Mouse (Mus musculus) forebrain, postnatal 0 days (tissue): Measurements from ENCODE around the gene Slc22a6. TPM values are rescaled to one million over a fixed set of nuclear protein-coding genes. Genes with fewer than 3 reads are reported as not detected.

Experiments used
- ATAC-seq: fragments of 200-750 bp; cut with Nextera tagmentation; 2 replicates; pipeline ENCODE4 v1.8.0; 2017; ENCODE audit warnings: mild to moderate bottlenecking, moderate library complexity
- DNase-seq: peaks from one replicate; pipeline ENCODE4 v3.0.0-alpha.2; 2015
- H3K27ac ChIP-seq: fragments of 300-500 bp; sonication (generic); 2 replicates; pipeline ENCODE4 v1.5.1; 2014; ENCODE audit warnings: low read depth, mild to moderate bottlenecking, antibody characterized with exemption, low read length, moderate library complexity, mixed read lengths
- H3K27me3 ChIP-seq: fragments of 300-500 bp; sonication (generic); 2 replicates; pipeline ENCODE4 v1.6.1; 2014; ENCODE audit warnings: mild to moderate bottlenecking, low read length, mixed read lengths; ENCODE audit not compliant: insufficient read depth
- H3K36me3 ChIP-seq: fragments of 300-500 bp; sonication (generic); 2 replicates; pipeline ENCODE4 v1.6.1; 2014; ENCODE audit warnings: mild to moderate bottlenecking, moderate library complexity; ENCODE audit not compliant: insufficient read depth
- H3K4me1 ChIP-seq: fragments of 300-500 bp; sonication (generic); 2 replicates; pipeline ENCODE4 v1.6.1; 2014; ENCODE audit warnings: antibody characterized with exemption; ENCODE audit not compliant: insufficient read depth
- H3K4me2 ChIP-seq: fragments of 300-500 bp; sonication (generic); 2 replicates; pipeline ENCODE4 v1.6.1; 2014; ENCODE audit warnings: low read depth, mild to moderate bottlenecking, moderate library complexity
- H3K4me3 ChIP-seq: fragments of 300-500 bp; sonication (generic); 2 replicates; pipeline ENCODE4 v1.5.1; 2014; ENCODE audit warnings: low read depth, low read length, mixed read lengths
- H3K9ac ChIP-seq: fragments of 300-500 bp; sonication (generic); 2 replicates; pipeline ENCODE4 v1.6.1; 2014; ENCODE audit warnings: mild to moderate bottlenecking
- H3K9me3 ChIP-seq: fragments of 300-500 bp; sonication (generic); 2 replicates; pipeline ENCODE4 v1.6.1; 2016; ENCODE audit warnings: low read length
- CTCF ChIP-seq: sonication (generic); IDR thresholded peaks from 2 replicates; pipeline ENCODE4 v1.5.1; 2016; ENCODE audit warnings: antibody characterized with exemption, control low read depth, low read depth
- WGBS: fragments of 180-500 bp; shearing (Covaris S2); extraction: QIAGEN DNeasy Blood & Tissue Kit; methylation state at CpG from one replicate; pipeline ENCODE4 v1.1.7; 2014; 5-methylcytosine and 5-hydroxymethylcytosine counted together
- polyA plus RNA-seq: library from polyadenylated mRNA; unstranded; fragments of >200 nt; fragmentation: Nextera tagmentation; extraction: Ambion mirVana; gene quantifications from 2 replicates; pipeline ENCODE4 v1.2.1, GENCODE M21; 2015
- total RNA-seq: library from RNA; depleted of rRNA; stranded (reverse); fragments of >200 nt; gene quantifications from 2 replicates; pipeline ENCODE4 v1.2.3, GENCODE M21; 2014; rRNA removed

Gene Slc22a6
- total RNA-seq (11.5 and 19.0 TPM in 2 replicates), polyA plus RNA-seq (13.2 and 15.5 TPM in 2 replicates)

GRCm38 (mm10) chr19:8617904-8618303, at the start of gene Slc22a6:
Gene Slc22a6, plus strand, starts transcription at chr19:8618039.
- H3K4me2 ChIP-seq: no peak within 1 kb of the TSS

GRCm38 (mm10) chr19:8569453-8569863, 48.4 kb upstream of the Slc22a6 start:
- Histone ChIP-seq H3K4me3 (peak overlapping the region; percentile 23), H3K9ac (0 out of 2 replicates have a peak overlapping the region, but pooled peaks have one; percentile 31), H3K27me3 (no peaks in the 10 kb centered on the region), H3K4me1 (0 out of 2 replicates have a peak, but pooled peaks cover 4% of the 10 kb centered on the region), H3K36me3 (no peaks in the 10 kb centered on the region), H3K9me3 (no peaks in the 10 kb centered on the region), H3K4me2 (peak overlapping the region; percentile 47), H3K27ac (no peak overlapping the region)
- TF ChIP-seq CTCF: peak; percentile 80
- WGBS: 4% methylated on average over 14 of the region's 14 CpGs
- peak; percentile 54 for ATAC-seq
- peak; percentile 62 for DNase-seq

More at GRCm38 (mm10) chr19:8617904-8618303, at the start of gene Slc22a6:
- Histone ChIP-seq H3K27ac (no peak within 1 kb of the TSS), H3K4me3 (no peak within 1 kb of the TSS), H3K9me3 (no peaks in the 10 kb centered on the region), H3K4me1 (no peaks in the 10 kb centered on the region), H3K36me3 (no peaks in the 10 kb centered on the region), H3K27me3 (no peaks in the 10 kb centered on the region), H3K9ac (no peak within 1 kb of the TSS)
- 8% methylated on average over 7 of the region's 7 CpGs for WGBS
- TF ChIP-seq CTCF: no peak
- no peak for ATAC-seq
- DNase-seq: no peak

GRCm38 (mm10) chr19:8570341-8571040, 47.3 kb upstream of the Slc22a6 start:
- no peak overlapping the region for H3K4me3 ChIP-seq
- ATAC-seq (no peak), DNase-seq (no peak)
- 0 out of 2 replicates have a peak, but pooled peaks cover 4% of the 10 kb centered on the region for H3K4me1 ChIP-seq
- no peak overlapping the region for H3K4me2 ChIP-seq
- 67% methylated on average over 2 of the region's 2 CpGs for WGBS
- H3K27ac ChIP-seq: no peak overlapping the region
- no peaks in the 10 kb centered on the region for H3K36me3 ChIP-seq
- no peak overlapping the region for H3K9ac ChIP-seq
- no peaks in the 10 kb centered on the region for H3K27me3 ChIP-seq
- TF ChIP-seq CTCF: no peak
- no peaks in the 10 kb centered on the region for H3K9me3 ChIP-seq

- TF ChIP-seq CTCF: no peak
- H3K36me3 ChIP-seq: no peaks in the 10 kb centered on the region
- H3K27me3 ChIP-seq: no peaks in the 10 kb centered on the region
- WGBS: 70% methylated on average over 7 of the region's 7 CpGs
- H3K27ac ChIP-seq: no peak overlapping the region
- no peak for ATAC-seq
- no peak overlapping the region for H3K9ac ChIP-seq
- no peaks in the 10 kb centered on the region for H3K9me3 ChIP-seq
- no peaks in the 10 kb centered on the region for H3K4me1 ChIP-seq
- H3K4me2 ChIP-seq: no peak overlapping the region
- H3K4me3 ChIP-seq: no peak overlapping the region
- DNase-seq: no peak
Observed at GRCm38 (mm10) chr19:8571746-8572145, 46.1 kb upstream of the Slc22a6 start.

- Histone ChIP-seq H3K9ac (no peak overlapping the region), H3K4me2 (no peak overlapping the region), H3K36me3 (no peaks in the 10 kb centered on the region), H3K4me1 (no peaks in the 10 kb centered on the region), H3K27ac (no peak overlapping the region), H3K27me3 (no peaks in the 10 kb centered on the region), H3K4me3 (no peak overlapping the region), H3K9me3 (no peaks in the 10 kb centered on the region)
- ATAC-seq (no peak), DNase-seq (no peak)
- TF ChIP-seq CTCF: no peak
- WGBS: 33% methylated on average over 3 of the region's 3 CpGs
Observed at GRCm38 (mm10) chr19:8572485-8572884, 45.4 kb upstream of the Slc22a6 start.

- no peaks in the 10 kb centered on the region for H3K4me1 ChIP-seq
- DNase-seq: no peak
- no peak for TF ChIP-seq CTCF
- no peak for ATAC-seq
- H3K36me3 ChIP-seq: no peaks in the 10 kb centered on the region
- H3K4me2 ChIP-seq: no peak overlapping the region
- H3K4me3 ChIP-seq: no peak overlapping the region
- no peaks in the 10 kb centered on the region for H3K27me3 ChIP-seq
- H3K9ac ChIP-seq: no peak overlapping the region
- WGBS: 90% methylated on average over 4 of the region's 4 CpGs
- no peaks in the 10 kb centered on the region for H3K9me3 ChIP-seq
- H3K27ac ChIP-seq: no peak overlapping the region
Observed at GRCm38 (mm10) chr19:8577432-8577831, 40.4 kb upstream of the Slc22a6 start.

- Histone ChIP-seq H3K4me3 (peak overlapping the region; percentile 38), H3K9me3 (no peaks in the 10 kb centered on the region), H3K27ac (peak overlapping the region; percentile 64), H3K9ac (peak overlapping the region; percentile 53), H3K4me2 (peak overlapping the region; percentile 61), H3K36me3 (no peaks in the 10 kb centered on the region), H3K27me3 (no peaks in the 10 kb centered on the region), H3K4me1 (no peaks in the 10 kb centered on the region)
- peak; percentile 89 for ATAC-seq
- TF ChIP-seq CTCF: peak; percentile 99
- WGBS: 5% methylated on average over 24 of the region's 24 CpGs
- peak; percentile 87 for DNase-seq
Observed at GRCm38 (mm10) chr19:8578293-8578969, 39.4 kb upstream of the Slc22a6 start.
